Mouse (Mus musculus): Measurements from ENCODE around the gene Nop2.

DNA sequence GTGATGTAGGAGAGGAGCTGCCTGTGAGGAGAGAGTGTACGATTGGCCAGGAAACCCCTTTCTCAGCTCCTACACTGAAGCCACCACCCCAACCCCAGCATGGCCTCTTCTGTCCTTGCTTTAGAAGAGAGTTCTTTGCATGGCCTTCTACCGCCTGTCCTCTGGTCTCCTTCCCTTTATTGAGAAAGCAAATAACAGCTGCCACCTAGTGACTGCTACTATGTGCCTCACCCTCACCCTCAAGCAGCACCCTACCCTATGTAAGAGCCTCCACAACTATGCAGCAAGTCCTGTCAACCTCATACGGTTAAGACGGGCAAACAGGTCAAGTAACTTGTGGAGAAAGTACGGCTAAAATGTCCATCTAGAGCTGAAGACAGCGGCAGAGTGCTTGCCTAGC, 38.5 kb downstream of the Nop2 start:
- TF ChIP-seq GATA1 (IDR thresholded peaks at IDR 0.05; ENCODE audit: borderline replicate concordance, low read length) = no peak
- no peak for TF ChIP-seq FLI1 (IDR thresholded peaks at IDR 0.05; ENCODE audit: low read length)
